Mouse (Mus musculus) liver, embryonic 14.5 days (tissue): ENCODE data around the gene Adam19.

Experiments used
- CTCF ChIP-seq: IDR thresholded peaks from 2 replicates; pipeline ENCODE4 v1.5.1; 2016; ENCODE audit warnings: antibody characterized with exemption, low read depth, control low read depth
- EP300 ChIP-seq: IDR thresholded peaks from 2 replicates; pipeline ENCODE4 v1.6.1; 2016; ENCODE audit warnings: antibody characterized with exemption, low read depth

GRCm38 (mm10) chr11:46109206-46109605, 53.4 kb downstream of the Adam19 start:
- no peak for TF ChIP-seq CTCF
- TF ChIP-seq EP300 = no peak
